Mouse (Mus musculus) fat pad, adult 2 months (tissue): ENCODE measurements around the gene Cep104.

ENCODE experiments used
- DNase-seq: peaks from one replicate; pipeline ENCODE4 v3.0.0-alpha.2; 2011; ENCODE audit warnings: low read depth, low spot score; ENCODE audit errors: extremely low read depth

The Cep104 gene

DNA sequence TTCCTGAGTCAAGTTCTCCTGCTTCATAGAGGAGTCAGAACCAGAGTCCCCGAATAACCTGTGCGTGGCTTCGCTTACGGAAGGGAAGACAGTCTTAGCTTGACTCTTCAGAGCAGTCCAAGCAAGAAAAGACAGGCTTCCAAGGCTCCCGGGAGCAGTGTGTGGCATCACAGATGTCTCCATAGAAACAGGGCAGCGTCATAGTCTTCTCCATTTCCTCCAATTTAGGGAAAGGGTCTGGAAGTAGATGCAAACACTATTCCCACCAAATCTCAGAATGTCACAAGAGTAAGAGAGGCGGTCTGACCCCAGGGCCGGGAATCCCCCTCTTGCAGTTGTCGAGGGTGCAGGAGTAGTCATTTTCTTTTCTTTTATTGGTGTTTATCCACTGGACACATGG is 67.6 kb downstream of the Cep104 start, which contains the start of gene Ccdc27:
TSS of gene Ccdc27 (minus strand) at position 101 of the 400 bp plus-strand sequence.
- no peak for DNase-seq

- no peak for DNase-seq
Observed at GRCm38 (mm10) chr4:154045837-154046236, 70.8 kb downstream of the Cep104 start.

GRCm38 (mm10) chr4:154051401-154051800 is 76.4 kb downstream of the Cep104 start:
- peak; percentile 99 for DNase-seq

DNA sequence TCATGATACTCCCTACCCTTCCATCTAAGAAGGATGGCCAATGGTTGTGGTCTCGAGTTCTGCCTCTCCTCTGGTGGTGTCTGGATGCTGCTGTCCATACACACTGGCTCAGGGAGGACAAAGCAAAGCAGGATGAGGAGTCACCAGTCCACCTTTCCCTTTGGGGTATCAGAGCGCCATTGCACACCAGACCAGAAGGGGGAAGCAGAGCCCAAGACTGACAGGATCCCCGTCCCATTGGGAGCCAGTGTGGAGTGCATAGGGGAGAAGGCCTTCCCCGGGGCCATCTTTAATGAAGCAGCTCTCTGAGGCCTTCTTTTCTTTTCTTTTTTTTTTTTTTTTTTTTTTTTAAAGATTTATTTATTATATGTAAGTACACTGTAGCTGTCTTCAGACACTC is 78.1 kb downstream of the Cep104 start:
- DNase-seq: no peak

DNA sequence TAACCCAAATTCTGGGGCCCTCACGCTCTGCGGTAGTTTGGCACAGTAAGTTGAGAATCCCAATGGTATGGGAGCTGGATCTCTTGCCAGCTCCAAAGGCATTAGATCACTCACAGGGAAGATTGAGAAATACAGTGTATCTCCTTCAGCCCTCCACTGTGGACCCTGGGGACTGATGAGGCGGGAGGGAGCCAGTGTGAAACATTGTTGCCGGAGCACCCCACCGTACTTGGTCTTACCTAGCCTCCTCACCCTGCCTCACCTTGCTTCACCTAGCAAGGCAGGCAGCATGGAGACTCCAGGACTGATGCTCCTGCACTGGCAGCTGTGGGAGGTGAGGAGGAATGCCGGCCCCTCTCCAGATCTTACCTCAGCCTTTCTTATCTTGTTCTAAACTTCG is 80.5 kb downstream of the Cep104 start:
- DNase-seq: no peak

GRCm38 (mm10) chr4:154056046-154056445 is 81.1 kb downstream of the Cep104 start:
- no peak for DNase-seq

GRCm38 (mm10) chr4:154056661-154057060 is 81.7 kb downstream of the Cep104 start:
- DNase-seq: no peak

DNA sequence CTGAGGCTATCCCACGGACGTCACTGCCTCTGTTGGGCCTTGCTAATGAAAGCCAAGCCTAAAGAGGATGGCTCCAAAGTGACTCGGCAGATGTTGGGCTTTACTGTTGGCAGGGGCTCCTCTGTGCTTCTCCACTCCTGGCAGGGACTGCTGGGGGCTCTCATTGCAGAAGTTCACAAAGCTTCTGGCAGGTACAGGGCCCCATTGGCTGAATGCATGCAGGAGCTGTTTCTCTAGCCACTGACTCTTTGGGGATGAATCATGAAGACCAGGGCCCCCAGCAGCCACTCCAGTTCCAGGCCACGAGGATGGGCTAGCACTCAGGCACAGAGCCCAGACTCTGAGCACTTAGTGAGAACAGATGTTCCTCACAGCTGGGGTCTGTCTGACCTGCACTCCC is 82.7 kb downstream of the Cep104 start:
- no peak for DNase-seq
